Mouse (Mus musculus): Measurements from ENCODE around the gene Catsperb.
A peak's percentile ranks its signal among the peaks of the same experiment; 100 is the strongest.
"Not testable (repeated sequence)": the region's sequence is repeated elsewhere in the genome, so short reads cannot be mapped to it uniquely, and the experiment has no call there.

Catsperb gene

GRCm38 (mm10) chr12:101404353-101404752 lies at the start of gene Catsperb:
Gene Catsperb, plus strand, starts transcription at chr12:101404653.
- DNase-seq, result not testable (repeated sequence)

- peak in 1 of 2 experiments; percentile 3 for DNase-seq
Measured at GRCm38 (mm10) chr12:101361468-101361867, 43.0 kb upstream of the Catsperb start.

GRCm38 (mm10) chr12:101381460-101381859 lies 23.0 kb upstream of the Catsperb start:
- DNase-seq, result not testable (repeated sequence)

- DNase-seq, result no peak
Measured at GRCm38 (mm10) chr12:101426131-101426530, 21.7 kb downstream of the Catsperb start.

- DNase-seq, result no peak
Measured at GRCm38 (mm10) chr12:101462051-101462450, 57.6 kb downstream of the Catsperb start.

GRCm38 (mm10) chr12:101483571-101483970 lies 79.1 kb downstream of the Catsperb start:
- DNase-seq, result no peak

- DNase-seq, result not testable (repeated sequence)
Measured at GRCm38 (mm10) chr12:101511326-101511725, 106.9 kb downstream of the Catsperb start.

GRCm38 (mm10) chr12:101606622-101607021 lies 202.2 kb downstream of the Catsperb start:
- not testable (repeated sequence) for DNase-seq

- no peak for DNase-seq
Measured at GRCm38 (mm10) chr12:101633137-101633536, 228.7 kb downstream of the Catsperb start.

- no peak for DNase-seq
Measured at GRCm38 (mm10) chr12:101667502-101667901, 263.0 kb downstream of the Catsperb start.

Data from kidney, adult 8-10 months (tissue).